Mouse (Mus musculus): Measurements from ENCODE around the gene Jarid2.

Jarid2 gene

DNA sequence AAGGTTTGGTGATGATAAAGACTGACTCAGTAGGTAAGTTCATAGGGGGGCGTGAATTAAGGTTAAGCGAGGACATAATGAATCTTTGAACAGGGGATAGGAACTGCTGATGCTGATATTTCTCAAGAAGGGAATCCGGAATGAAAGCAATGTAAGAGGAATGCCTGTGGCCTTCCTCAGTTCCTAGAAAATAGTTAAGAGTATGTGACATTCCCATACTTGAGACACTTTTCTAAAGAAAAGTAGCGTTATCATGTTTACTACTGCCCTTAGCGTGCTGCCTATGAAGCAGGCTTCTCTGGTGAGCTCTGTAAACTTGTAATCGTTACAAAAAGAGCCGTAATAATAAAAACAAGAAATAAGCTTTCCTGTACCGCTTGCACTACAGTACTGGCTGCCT lies 227.8 kb downstream of the Jarid2 start:
- DNase-seq (ENCODE audit: low read depth, low spot score): no peak

DNA sequence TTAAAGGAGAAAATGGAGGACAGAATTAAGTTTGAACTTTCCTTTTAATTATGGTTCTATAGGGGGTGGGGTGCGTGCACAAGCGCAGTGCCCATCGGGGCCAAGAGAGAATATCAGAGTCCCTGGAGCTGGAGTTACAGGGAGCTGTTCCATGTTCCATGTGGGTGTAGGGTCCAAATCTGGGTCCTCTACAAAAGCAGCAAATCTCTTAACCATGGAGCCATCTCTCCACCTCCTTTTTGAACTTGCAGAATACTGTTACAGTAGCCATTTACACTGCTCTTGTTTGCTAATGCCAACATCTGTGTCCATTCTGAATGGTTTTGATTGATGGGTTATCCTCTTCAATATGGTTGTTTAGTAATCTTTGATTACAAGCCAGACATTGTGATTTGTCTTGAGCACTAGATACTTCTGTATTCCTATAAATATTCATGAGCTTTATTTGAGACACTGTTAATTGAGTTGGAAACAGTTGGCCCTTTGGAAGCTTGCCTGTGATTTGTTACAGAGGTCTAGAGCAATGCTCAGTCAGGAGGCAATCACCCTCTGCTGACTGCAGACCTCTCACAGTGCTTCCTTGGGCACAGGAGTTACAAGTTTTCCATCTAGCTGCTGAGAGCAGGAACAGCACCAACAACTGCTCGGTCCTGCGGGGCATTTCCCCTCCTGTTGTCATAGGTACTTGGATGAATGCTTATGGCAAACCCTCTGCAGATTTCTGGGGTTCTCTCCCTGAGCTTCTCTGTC lies 231.4 kb downstream of the Jarid2 start:
- DNase-seq (ENCODE audit: low read depth, low spot score): no peak
